Mouse (Mus musculus): ENCODE measurements around the gene Lkaaear1.

- no peak for TF ChIP-seq CTCF (IDR thresholded peaks at IDR 0.05; ENCODE audit: low read depth, low read length)
- no peak for TF ChIP-seq POLR2A (IDR thresholded peaks at IDR 0.05; ENCODE audit: extremely low read depth, insufficient read depth, low read length)
These were observed 45.2 kb downstream of the Lkaaear1 start for GRCm38 (mm10) chr2:181653065-181653464.
